Mouse (Mus musculus): Measurements from ENCODE around the gene Caskin1. TPM values are rescaled to one million over a fixed set of nuclear protein-coding genes. Genes with fewer than 3 reads are reported as not detected.

Gene Caskin1
- total RNA-seq, 2 experiments from 2014 or later = not detected

- ATAC-seq (replicated peaks; ENCODE audit: poor library complexity, severe bottlenecking) = peak; percentile 6; the same call in 1 of the 2 replicates
Observed at GRCm38 (mm10) chr17:24529007-24529451, 40.6 kb downstream of the Caskin1 start.

- no peak for ATAC-seq (replicated peaks; ENCODE audit: poor library complexity, severe bottlenecking)
Observed at GRCm38 (mm10) chr17:24529883-24530282, 41.5 kb downstream of the Caskin1 start.

DNA sequence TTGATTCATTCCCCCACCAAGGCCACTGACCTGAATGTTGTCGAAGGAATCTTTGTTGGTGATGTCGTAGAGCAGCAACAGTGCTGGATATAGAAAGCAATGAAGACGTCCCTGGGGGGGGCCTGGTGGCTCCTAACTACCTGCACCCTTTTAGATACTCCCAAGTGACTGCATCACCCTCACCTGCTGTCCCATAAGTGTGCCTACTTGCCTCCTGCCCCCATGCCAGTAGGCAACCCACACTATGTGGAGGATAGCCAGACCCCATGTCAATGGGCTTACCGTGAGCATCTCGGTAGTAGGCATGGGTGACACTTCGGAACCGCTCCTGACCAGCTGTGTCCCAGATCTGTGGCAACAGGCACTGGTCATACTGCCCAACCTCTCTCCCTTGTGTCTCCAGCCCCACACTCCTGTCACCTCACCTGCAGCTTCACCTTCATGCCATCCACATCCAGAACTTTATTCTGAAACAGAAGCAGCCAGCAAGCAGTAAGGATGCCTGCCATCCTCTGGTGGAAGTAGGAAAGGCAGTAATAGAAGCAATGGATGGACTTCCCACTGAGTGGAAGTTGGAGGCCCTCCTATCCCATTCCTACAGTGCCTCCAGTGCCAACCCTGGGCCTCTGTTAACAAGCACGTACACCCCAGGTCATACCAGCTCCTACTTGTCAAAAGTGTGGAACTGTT, 42.1 kb downstream of the Caskin1 start:
- ATAC-seq (replicated peaks; ENCODE audit: poor library complexity, severe bottlenecking) = no peak

- no peak for ATAC-seq (replicated peaks; ENCODE audit: poor library complexity, severe bottlenecking)
Observed at GRCm38 (mm10) chr17:24531064-24531463, 42.7 kb downstream of the Caskin1 start.

GRCm38 (mm10) chr17:24532045-24532444, 43.6 kb downstream of the Caskin1 start:
- no peak for ATAC-seq (replicated peaks; ENCODE audit: poor library complexity, severe bottlenecking)

DNA sequence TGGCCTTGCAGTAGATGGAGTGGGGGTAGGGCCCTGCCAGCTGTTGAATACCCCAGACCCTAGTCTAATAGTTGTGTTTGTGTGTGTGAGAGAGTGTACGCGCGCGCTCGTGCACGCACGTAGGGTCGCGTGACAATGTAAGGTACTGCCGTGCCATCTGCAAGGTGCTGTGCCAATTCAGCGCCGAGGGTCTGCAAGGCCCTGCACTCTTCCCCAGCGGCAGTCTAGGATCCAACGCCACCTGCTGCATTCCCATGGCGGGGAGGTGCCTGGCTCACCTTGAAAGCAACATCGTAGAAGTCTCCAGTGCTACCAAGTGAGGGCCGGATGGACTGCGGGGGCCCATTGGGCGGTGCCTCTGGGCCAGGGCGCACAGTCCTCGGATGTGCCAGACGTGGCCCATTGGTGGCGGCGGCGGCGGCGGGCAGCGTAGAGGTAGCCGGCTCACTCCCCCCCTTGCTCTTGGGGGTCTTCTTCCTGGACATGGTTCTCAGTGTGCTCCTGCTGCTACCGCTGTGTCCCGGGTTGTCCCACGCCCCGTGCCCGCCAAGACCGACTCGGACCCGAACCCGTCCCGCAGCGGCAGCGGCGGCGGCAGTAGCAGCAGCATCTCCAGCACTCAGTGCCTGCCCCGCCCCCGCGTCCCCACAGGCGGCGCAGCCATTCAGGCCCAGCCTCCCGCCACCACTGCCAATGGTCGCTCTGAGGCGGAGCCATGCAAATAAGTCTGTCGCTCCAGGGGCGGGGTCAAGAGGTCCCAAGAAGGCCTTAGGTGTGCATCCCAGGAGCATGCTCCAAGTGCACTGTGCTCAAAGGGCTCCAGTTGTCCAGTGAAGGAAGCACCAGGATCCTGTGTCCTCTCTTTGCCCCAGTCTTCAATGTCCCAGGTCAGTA, 44.9 kb downstream of the Caskin1 start:
- peak; percentile 92 for ATAC-seq (replicated peaks; ENCODE audit: poor library complexity, severe bottlenecking)

DNA sequence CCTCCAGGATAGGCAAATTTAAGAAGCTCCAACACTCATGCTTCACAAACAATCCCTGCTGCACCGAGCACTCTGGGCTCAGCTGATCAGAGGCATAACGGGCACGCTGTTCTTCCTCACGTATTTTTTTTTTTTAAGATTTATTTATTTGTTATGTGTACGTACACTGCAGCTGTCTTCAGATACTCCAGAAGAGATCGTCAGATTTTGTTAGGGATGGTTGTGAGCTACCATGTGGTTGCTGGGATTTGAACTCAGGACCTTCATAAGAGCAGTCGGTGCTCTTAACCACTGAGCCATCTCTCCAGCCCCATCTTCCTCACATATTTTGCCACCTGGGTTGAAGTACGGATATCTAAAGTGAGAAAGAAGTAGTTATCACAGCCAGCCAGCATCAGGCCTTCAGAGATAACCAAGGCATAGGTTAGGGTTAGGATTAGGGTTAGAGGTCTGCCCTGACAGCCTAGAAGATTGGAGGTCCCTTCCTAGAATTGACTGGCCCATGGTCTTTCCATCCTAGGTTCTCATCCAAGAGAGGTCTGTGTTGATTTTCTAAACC, 45.8 kb downstream of the Caskin1 start, which contains the start of gene Rab26:
Gene Rab26 (minus strand): TSS at position 51 of the 559 bp plus-strand sequence.
- no peak for ATAC-seq (replicated peaks; ENCODE audit: poor library complexity, severe bottlenecking)

- ATAC-seq (replicated peaks; ENCODE audit: poor library complexity, severe bottlenecking) = no peak
Observed at GRCm38 (mm10) chr17:24535300-24535699, 46.9 kb downstream of the Caskin1 start.

GRCm38 (mm10) chr17:24537536-24537935, 49.1 kb downstream of the Caskin1 start:
- ATAC-seq (replicated peaks; ENCODE audit: poor library complexity, severe bottlenecking) = no peak

DNA sequence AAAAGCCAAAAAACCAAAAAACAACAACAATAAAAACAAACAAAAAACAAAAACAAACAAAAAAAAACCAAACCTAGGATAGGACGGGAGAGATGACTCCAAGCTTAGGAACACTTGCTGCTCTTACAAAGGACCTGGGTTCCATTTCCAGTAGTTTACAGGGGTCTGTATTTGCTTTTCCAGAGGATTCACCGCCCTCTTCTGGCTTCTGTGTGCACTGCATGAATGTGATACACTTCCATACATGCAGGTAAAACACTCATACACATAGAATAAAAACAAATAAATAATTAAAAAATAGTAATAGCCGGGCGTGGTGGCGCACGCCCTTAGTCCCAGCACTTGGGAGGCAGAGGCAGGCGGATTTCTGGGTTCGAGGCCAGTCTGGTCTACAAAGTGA, 50.5 kb downstream of the Caskin1 start:
- ATAC-seq (replicated peaks; ENCODE audit: poor library complexity, severe bottlenecking) = 0 out of 2 replicates have a peak, but pooled peaks have one; percentile 47

- peak; percentile 96 for ATAC-seq (replicated peaks; ENCODE audit: poor library complexity, severe bottlenecking)
Observed at GRCm38 (mm10) chr17:24540375-24540774, 52.0 kb downstream of the Caskin1 start.

DNA sequence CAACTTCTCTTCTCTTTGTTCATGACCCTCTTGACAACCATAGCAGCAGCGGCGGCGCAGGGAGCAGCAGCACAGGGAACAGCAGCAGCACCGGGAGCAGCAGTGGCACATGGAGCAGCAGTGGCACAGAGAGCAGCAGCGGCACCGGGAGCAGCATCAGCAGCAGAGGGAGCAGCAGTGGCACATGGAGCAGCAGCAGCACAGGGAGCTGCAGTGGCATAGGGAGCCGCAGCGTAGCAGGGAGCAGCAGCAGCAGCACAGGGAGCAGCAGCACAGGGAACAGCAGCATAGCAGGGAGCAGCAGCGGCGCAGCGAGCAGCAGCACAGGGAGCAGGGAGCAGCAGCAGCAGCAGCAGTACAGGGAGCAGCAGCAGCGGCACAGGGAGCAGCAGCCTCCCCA, 56.2 kb downstream of the Caskin1 start:
- no peak for ATAC-seq (replicated peaks; ENCODE audit: poor library complexity, severe bottlenecking)

DNA sequence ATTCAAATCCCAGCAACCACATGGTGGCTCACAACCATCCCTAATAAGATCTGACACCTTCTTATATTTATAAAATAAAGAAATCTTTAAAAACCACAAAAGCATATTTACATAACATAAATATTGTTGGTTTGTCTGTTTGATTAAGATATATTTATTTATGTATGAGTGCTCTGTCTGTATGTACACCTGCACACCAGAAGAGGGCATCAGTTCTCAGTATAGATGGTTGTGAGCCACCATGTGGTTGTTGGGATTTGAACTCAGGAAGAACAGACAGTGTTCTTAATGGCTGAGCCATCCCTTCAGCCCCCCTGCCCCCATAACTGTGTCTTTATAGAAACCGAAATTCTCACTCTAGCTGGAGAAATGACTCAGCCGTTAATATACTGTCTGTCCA, 56.8 kb downstream of the Caskin1 start:
- ATAC-seq (replicated peaks; ENCODE audit: poor library complexity, severe bottlenecking) = no peak

- no peak for ATAC-seq (replicated peaks; ENCODE audit: poor library complexity, severe bottlenecking)
Observed at GRCm38 (mm10) chr17:24546234-24546633, 57.8 kb downstream of the Caskin1 start.

GRCm38 (mm10) chr17:24548435-24548834, 60.0 kb downstream of the Caskin1 start:
- no peak for ATAC-seq (replicated peaks; ENCODE audit: poor library complexity, severe bottlenecking)

DNA sequence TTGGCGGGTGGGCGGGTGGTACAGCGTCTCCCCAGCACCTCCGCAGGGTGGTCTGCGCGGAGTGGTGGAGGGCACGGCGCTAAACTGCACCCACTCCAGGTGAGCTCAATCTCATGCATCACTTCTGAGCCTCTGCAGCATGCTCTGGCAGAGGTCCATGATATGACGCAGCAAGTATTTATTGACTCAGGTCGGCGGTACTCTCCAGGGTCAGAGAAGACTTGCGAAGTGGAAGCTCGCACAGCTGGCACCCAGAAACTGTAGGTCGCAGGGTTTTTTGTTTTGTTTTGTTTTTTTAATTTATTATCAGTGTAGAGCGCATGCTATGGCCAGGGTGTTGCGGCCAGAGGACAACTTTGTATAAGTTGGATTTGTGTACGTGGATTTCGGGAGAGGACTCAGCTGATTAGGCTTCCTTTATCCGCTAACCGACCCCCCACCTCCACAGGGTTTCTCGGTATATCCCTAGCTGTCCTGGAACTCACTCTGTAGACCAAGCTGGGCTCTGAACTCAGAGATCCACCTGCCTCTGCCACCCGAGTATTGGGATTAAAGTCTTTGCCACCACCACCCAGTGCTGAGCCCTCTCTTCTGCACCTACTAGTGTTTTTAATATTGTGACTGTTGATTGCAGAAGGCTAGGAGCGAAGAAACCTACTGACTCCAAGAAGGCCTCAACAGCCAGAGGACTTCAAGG, 60.7 kb downstream of the Caskin1 start:
- peak; percentile 12; the same call in 1 of the 2 replicates for ATAC-seq (replicated peaks; ENCODE audit: poor library complexity, severe bottlenecking)

DNA sequence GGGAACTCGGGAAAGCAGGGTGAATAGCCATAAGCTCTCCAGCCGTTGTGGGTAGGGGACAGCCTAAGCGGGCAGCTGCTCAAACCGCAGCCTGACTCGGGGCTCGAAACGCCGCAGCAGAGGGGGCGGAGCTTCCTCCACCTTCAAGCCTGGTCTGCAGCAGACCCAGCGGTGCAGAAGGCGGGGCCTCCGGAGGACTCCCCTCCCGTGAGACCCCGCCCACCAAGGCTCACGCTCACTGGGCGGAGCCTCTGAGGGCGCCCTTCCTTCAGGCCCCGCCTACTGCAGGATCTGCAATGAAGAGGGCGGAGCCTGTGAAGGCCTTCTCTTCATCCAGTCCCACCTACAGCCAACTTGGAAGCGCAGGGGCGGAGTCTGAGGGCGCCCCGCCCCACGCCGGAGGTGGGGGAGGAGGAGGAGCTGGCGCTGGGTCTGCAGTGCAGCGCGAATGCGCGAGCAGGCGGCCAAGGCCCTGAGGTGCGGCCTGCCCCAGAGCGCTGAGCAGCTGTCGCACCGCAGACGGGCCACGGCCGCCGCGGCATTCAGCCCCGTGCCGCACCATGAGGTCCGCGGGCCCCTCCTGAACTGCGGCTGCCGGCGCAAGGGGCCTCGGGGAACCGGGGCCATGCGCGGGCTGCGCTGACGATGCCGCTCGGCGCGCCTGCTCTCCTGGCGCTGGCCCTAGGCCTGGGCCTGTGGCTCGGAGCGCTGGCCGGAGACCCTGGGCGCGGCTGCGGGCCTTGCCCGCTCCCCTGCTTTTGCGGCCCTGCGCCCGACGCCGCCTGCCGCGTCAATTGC, 61.4 kb downstream of the Caskin1 start, which contains the start of gene Pkd1:
Gene Pkd1 (plus strand): TSS at position 217 of the 798 bp plus-strand sequence.
- ATAC-seq (replicated peaks; ENCODE audit: poor library complexity, severe bottlenecking) = peak; percentile 94

DNA sequence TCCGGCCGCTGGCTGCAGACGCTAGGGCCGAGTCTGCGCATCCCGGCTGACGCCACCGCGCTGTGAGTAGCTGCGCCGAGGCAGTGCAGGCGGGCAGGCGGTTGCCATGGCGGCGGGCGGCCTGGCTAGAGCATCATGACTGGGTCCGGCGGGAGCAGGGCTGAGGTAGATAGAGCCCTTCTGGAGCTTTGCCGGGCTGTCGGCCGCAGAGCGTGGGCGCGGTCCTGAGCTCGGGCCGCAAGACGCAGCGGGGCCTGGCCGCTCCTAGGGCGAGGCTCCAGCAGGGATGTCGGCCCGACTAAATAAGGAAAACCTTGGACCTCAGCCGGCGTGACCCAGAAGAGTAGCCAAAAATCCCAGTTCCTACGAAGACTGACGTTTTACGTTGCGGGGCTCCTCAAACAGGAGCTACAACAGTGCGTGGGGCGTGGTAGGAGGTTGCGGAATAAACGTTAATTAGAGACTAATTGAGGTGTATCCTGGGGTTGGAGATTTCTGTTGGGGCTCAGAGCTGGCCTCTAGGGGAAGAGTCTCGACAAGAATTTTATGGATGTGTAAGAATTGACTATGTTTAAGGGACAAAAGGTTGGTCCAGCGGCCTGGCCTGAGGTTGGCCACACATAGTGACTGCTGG, 62.1 kb downstream of the Caskin1 start:
- ATAC-seq (replicated peaks; ENCODE audit: poor library complexity, severe bottlenecking) = peak; percentile 25

GRCm38 (mm10) chr17:24551050-24551444, 62.6 kb downstream of the Caskin1 start:
- ATAC-seq (replicated peaks; ENCODE audit: poor library complexity, severe bottlenecking) = no peak

Measured in granulocyte monocyte progenitor cell, adult 5-6 weeks (primary cell).